Mouse (Mus musculus) kidney, adult 2 months (tissue): Measurements from ENCODE around the gene Pomgnt1. TPM values are rescaled to one million over a fixed set of nuclear protein-coding genes. Genes with fewer than 3 reads are reported as not detected.

Experiments used
- DNase-seq: peaks from one replicate; pipeline ENCODE4 v3.0.0; 2021
- H3K27ac ChIP-seq: fragments of 200-500 bp; 2 replicates; pipeline ENCODE4 v1.5.1; 2012; ENCODE audit warnings: low read depth, low read length, control low read depth, inconsistent platforms; ENCODE audit not compliant: insufficient read depth
- H3K27me3 ChIP-seq: fragments of 200-500 bp; replicated peaks from 2 replicates; pipeline ENCODE4 v1.6.1; 2012; ENCODE audit warnings: mild to moderate bottlenecking, moderate library complexity, low read length, inconsistent platforms; ENCODE audit not compliant: control insufficient read depth, insufficient read depth
- H3K36me3 ChIP-seq: fragments of 200-500 bp; 2 replicates; pipeline ENCODE4 v1.6.1; 2012; ENCODE audit warnings: mild to moderate bottlenecking, moderate library complexity, low read length, inconsistent platforms; ENCODE audit not compliant: control insufficient read depth, insufficient read depth
- H3K4me1 ChIP-seq: fragments of 200-500 bp; 2 replicates; pipeline ENCODE4 v1.6.1; 2011; ENCODE audit warnings: low read length; ENCODE audit not compliant: control insufficient read depth, insufficient read depth
- H3K4me3 ChIP-seq: fragments of 200-500 bp; 2 replicates; pipeline ENCODE4 v1.5.1; 2011; ENCODE audit warnings: mild to moderate bottlenecking, low read depth, low read length, control low read depth; ENCODE audit not compliant: insufficient read depth
- CTCF ChIP-seq: fragments of 200-500 bp; conservative IDR thresholded peaks from 2 replicates; pipeline ENCODE4 v1.5.1; 2011; ENCODE audit warnings: low read depth, mild to moderate bottlenecking, control low read depth, low read length, moderate library complexity, mixed read lengths; ENCODE audit not compliant: insufficient read depth, insufficient read length
- POLR2A ChIP-seq: fragments of 200-500 bp; IDR thresholded peaks from one replicate; pipeline ENCODE4 v1.6.1; 2011; ENCODE audit warnings: low read depth, low read length, control low read depth
- WGBS: fragments of 180-500 bp; shearing (Covaris S2); methylation state at CpG from one replicate; pipeline ENCODE4 v1.1.7; 2018; 5-methylcytosine and 5-hydroxymethylcytosine counted together
- polyA plus RNA-seq: library from polyadenylated mRNA; depleted of rRNA; stranded (reverse); fragments of >200 nt; gene quantifications from 2 replicates; pipeline ENCODE4 v1.2.3, GENCODE M21; 2012

The Pomgnt1 gene
- polyA plus RNA-seq, 1 experiment, result 46.0 TPM

GRCm38 (mm10) chr4:116164759-116165554 is 41.3 kb downstream of the Pomgnt1 start:
- peak; percentile 28 for DNase-seq
- TF ChIP-seq POLR2A (no peak), CTCF (no peak)
- H3K4me3 ChIP-seq, result no peak overlapping the region
- peaks cover 11% of the 10 kb centered on the region for H3K4me1 ChIP-seq
- 78% methylated on average over 2 of the region's 2 CpGs for WGBS
- H3K36me3 ChIP-seq, result no peaks in the 10 kb centered on the region; the same call in 1 of the 2 replicates
- H3K27ac ChIP-seq, result peak overlapping the region; percentile 58
- H3K27me3 ChIP-seq, result no peaks in the 10 kb centered on the region

- H3K27ac ChIP-seq, result peak overlapping the region; percentile 58
- WGBS, result 68% methylated on average over 8 of the region's 8 CpGs
Measured at GRCm38 (mm10) chr4:116165708-116166407, 42.2 kb downstream of the Pomgnt1 start.

GRCm38 (mm10) chr4:116167404-116167803 is 43.8 kb downstream of the Pomgnt1 start, which contains the start of gene Tspan1:
Tspan1 (minus strand) TSS chr4:116167601.
- DNase-seq, result peak; percentile 77
- Histone ChIP-seq H3K36me3 (no peaks in the 10 kb centered on the region), H3K27ac (peak within 1 kb of the TSS; percentile 58), H3K4me1 (peaks cover 9% of the 10 kb centered on the region), H3K4me3 (no peak within 1 kb of the TSS), H3K27me3 (no peaks in the 10 kb centered on the region)
- no peak for TF ChIP-seq POLR2A
- peak; percentile 43; the same call in 1 of the 2 replicates for TF ChIP-seq CTCF
- 31% methylated on average over 7 of the region's 7 CpGs for WGBS

More at GRCm38 (mm10) chr4:116165708-116166407, 42.2 kb downstream of the Pomgnt1 start:
- peaks cover 11% of the 10 kb centered on the region for H3K4me1 ChIP-seq
- no peak overlapping the region for H3K4me3 ChIP-seq
- TF ChIP-seq CTCF (no peak), POLR2A (no peak)
- H3K36me3 ChIP-seq, result no peaks in the 10 kb centered on the region; the same call in 1 of the 2 replicates
- no peak for DNase-seq
- no peaks in the 10 kb centered on the region for H3K27me3 ChIP-seq

- Histone ChIP-seq H3K27me3 (no peaks in the 10 kb centered on the region), H3K36me3 (no peaks in the 10 kb centered on the region), H3K4me3 (no peak overlapping the region), H3K27ac (no peak overlapping the region), H3K4me1 (peaks cover under 1% of the 10 kb centered on the region; the same call in 1 of the 2 replicates)
- peak; percentile 75 for DNase-seq
- TF ChIP-seq POLR2A (no peak), CTCF (peak; percentile 72)
- WGBS, result 71% methylated on average over 8 of the region's 8 CpGs
Measured at GRCm38 (mm10) chr4:116168617-116169352, 45.1 kb downstream of the Pomgnt1 start.

- 53% methylated on average over 3 of the region's 3 CpGs for WGBS
- Histone ChIP-seq H3K27me3 (no peaks in the 10 kb centered on the region), H3K4me1 (no peaks in the 10 kb centered on the region; the same call in 1 of the 2 replicates), H3K27ac (no peak overlapping the region), H3K4me3 (no peak overlapping the region), H3K36me3 (no peaks in the 10 kb centered on the region)
- DNase-seq, result no peak
- TF ChIP-seq CTCF (no peak), POLR2A (no peak)
Measured at GRCm38 (mm10) chr4:116169353-116169672, 45.7 kb downstream of the Pomgnt1 start.

- no peaks in the 10 kb centered on the region for H3K27me3 ChIP-seq
- H3K27ac ChIP-seq, result peak within 1 kb of the TSS; percentile 78
- peaks cover 15% of the 10 kb centered on the region for H3K4me1 ChIP-seq
- WGBS, result 94% methylated on average over 6 of the region's 6 CpGs
- no peak for DNase-seq
- TF ChIP-seq POLR2A (no peak), CTCF (no peak)
- no peak within 1 kb of the TSS for H3K4me3 ChIP-seq
- no peaks in the 10 kb centered on the region for H3K36me3 ChIP-seq
Measured at GRCm38 (mm10) chr4:116173072-116173471, 49.4 kb downstream of the Pomgnt1 start, which contains the start of the genes 1700042G07Rik and Gm49337. 1700042G07Rik (plus strand) TSS chr4:116173372. Gm49337 (plus strand) TSS chr4:116173384.
